Mouse (Mus musculus): ENCODE measurements around the gene Crtap. TPM values are rescaled to one million over a fixed set of nuclear protein-coding genes. Genes with fewer than 3 reads are reported as not detected.
"Not testable (repeated sequence)": the region's sequence is repeated elsewhere in the genome, so short reads cannot be mapped to it uniquely, and the experiment has no call there.

Gene Crtap
- total RNA-seq, 2 experiments from 2014 or later, result 30.4 to 32.4 TPM

DNA sequence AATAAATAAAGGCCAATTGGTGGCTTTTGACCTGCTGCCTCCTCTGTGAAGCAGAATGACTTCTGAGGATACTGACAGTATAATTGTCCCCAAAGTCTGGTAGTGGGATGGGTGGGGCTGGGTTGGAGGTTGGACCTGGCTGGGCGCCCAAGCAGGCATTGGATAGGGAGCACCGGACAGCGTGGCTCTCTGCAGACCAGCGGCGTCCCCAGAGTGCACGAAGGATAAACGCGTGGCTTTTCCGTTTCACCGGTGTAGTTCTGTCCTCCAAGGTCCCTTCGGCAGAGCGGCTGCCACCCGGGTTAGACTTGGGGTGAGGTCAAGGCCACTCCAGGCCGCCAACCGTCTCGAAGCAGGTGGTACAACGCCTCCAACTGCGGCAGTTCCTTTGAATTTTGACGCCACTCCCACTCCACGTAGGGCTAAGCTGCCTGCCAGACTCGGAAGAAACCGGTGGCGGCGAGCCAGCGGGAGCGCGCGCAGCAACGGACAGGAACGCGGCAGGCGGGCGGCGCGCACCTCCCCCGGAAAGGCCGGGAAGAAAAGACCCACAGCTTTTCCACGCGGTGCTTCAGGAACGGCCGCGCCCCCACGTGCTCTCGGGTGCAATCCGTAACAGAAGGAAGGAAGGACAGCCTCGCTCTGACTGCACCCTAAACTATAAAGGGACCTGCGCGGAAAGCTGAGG lies 22.5 kb downstream of the Crtap start:
- DNase-seq (ENCODE audit: low spot score), result peak; percentile 59
- intact Hi-C loops (cut with DNase I), result no loop called here

DNA sequence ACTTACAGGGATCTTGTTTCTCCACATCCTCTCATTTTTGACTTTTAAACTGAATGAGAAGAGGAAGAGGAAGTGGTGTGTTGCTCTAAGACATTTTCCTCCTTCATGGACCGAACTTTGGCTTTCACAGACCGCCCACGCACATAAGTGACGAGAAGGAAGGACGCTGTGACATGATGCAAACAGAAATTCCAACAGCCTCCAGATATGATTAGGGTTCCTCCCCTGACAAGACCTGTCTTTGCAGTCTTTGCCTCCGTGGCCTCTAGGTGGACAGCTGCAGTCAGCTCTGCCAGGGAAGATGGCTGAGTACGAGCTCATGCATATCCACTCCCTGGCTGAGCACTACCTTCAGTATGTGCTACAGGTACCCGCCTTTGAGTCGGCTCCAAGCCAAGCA lies 60.6 kb downstream of the Crtap start, which contains the start of gene Bcl2a1c:
Bcl2a1c (plus strand) TSS at position 281 of the 400 bp plus-strand sequence.
- intact Hi-C loops (cut with DNase I); DNase-seq (ENCODE audit: low spot score): not testable (repeated sequence)

DNA sequence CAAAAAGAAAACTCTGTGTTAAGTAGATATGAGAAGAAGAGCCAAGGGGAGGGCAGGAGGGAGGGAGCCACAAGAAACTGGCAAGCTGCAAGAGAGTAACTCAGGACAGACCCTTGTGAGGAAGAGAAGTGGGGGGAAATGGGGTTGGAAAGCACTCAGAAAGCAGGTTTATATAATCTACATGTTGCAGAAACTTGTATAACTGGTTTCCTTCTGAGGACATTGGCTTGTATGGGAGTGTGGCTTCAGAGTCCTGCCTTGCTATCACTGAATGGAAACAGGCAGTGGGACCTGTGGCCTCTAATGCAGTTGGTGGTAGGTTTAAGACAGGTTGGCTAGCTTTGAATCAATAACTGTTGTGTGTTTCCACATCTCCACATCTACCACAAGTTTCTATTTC lies 62.1 kb downstream of the Crtap start:
- intact Hi-C loops (cut with DNase I); DNase-seq (ENCODE audit: low spot score): not testable (repeated sequence)

DNA sequence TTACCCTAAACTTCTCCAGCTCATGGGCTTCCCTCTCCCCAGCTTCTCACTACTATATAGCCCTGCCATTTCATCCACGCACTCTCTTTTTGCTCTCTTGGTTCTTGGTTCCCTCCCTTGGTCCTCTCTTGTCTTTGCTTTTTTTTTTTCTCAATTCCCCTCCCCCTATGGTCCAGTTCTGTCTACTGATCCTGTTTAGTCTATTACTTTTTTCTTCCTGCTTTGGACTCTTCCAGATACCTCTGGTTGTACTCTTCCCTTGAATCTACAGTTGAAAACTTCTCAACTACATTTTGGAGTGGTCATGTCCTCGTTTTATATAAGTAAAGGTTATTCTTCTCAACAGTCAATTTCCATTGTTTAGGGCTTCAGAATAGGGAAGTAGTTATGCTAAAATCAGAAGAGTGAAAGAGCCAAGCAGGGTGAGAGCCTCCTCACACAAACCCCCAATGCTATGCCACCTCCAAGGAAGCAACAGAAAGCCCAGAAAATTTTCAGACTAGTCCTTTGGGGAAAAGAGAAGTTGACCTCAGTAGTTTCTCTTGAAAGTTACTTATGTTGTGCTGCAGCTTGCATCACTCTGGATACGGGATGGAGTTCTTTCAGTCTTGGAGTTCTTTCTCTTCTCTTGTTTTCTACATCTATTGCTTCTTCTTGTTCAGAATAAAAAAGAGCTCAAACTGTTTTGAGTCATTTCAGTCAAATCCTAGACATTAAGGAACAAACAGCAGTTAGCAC lies 64.3 kb downstream of the Crtap start:
- no peak for DNase-seq (ENCODE audit: low spot score)
- intact Hi-C loops (cut with DNase I), result no loop called here

Other genes with a start within 250 kb of the Crtap start
- not detected for gene Bcl2a1c, start 60.5 kb downstream of the Crtap start, total RNA-seq (2021)
- gene Glb1, start 10.4 kb upstream of the Crtap start, total RNA-seq (2021), result 10 to 100 TPM; 14.8 to 16.3 TPM
- gene Tmppe, start 10.4 kb upstream of the Crtap start, total RNA-seq (2021), result 1 to 10 TPM; 3.4 to 4.2 TPM
- gene Ccr4, start 114.2 kb upstream of the Crtap start, total RNA-seq (2021), result not detected
- gene C130032M10Rik, start 125.0 kb upstream of the Crtap start, total RNA-seq (2021), result not detected
- gene Trim71, start 173.7 kb upstream of the Crtap start, total RNA-seq (2021), result not detected
- 10 to 100 TPM; 19.7 to 21.8 TPM for gene Cnot10, start 249.5 kb upstream of the Crtap start, total RNA-seq (2021)